Mouse (Mus musculus) MEL (cell line): ENCODE measurements around the gene Cdkal1. TPM values are rescaled to one million over a fixed set of nuclear protein-coding genes. Genes with fewer than 3 reads are reported as not detected.

Experiments used
- DNase-seq: peaks from one replicate; pipeline ENCODE4 v3.0.0; 2011; ENCODE audit warnings: low read depth, low spot score
- H3K27ac ChIP-seq: 2 replicates; pipeline ENCODE4 v1.5.1; 2012; ENCODE audit warnings: low read depth, mild to moderate bottlenecking, control low read depth, low read length, moderate library complexity; ENCODE audit not compliant: control insufficient read depth
- H3K27me3 ChIP-seq, 2 experiments: fragments of 150-350 bp in 1 of 2; sonication (generic) in 1 of 2; 2 replicates each; pipeline ENCODE4 v1.6.1; 2012; ENCODE audit warnings: low read length in 2 of 2, mild to moderate bottlenecking in 2 of 2, improper control_type of control experiment in 1 of 2, moderate library complexity in 1 of 2; ENCODE audit not compliant: insufficient read depth in 2 of 2, control insufficient read depth in 1 of 2
- H3K36me3 ChIP-seq, 2 experiments: 2 replicates each; pipeline ENCODE4 v1.6.1; 2012 to 2014; ENCODE audit warnings: low read length in 2 of 2, improper control_type of control experiment in 1 of 2, inconsistent platforms in 1 of 2, mild to moderate bottlenecking in 1 of 2; ENCODE audit not compliant: insufficient read depth in 2 of 2, control insufficient read depth in 1 of 2
- H3K4me1 ChIP-seq, 2 experiments: fragments of 150-350 bp in 1 of 2; sonication (generic) in 1 of 2; 2 replicates each; pipeline ENCODE4 v1.6.1; 2012; ENCODE audit warnings: low read length in 2 of 2, improper control_type of control experiment in 1 of 2, mild to moderate bottlenecking in 1 of 2; ENCODE audit not compliant: insufficient read depth in 2 of 2, control insufficient read depth in 1 of 2
- H3K4me3 ChIP-seq, 2 experiments: fragments of 150-350 bp in 1 of 2; sonication (generic) in 1 of 2; 2 replicates each; pipeline ENCODE4 v1.5.1; 2012; ENCODE audit warnings: low read depth in 2 of 2, low read length in 2 of 2, mild to moderate bottlenecking in 2 of 2, moderate library complexity in 2 of 2, control low read depth in 1 of 2, improper control_type of control experiment in 1 of 2; ENCODE audit not compliant: control insufficient read depth in 1 of 2, insufficient read depth in 1 of 2
- H3K79me2 ChIP-seq: 2 replicates; pipeline ENCODE4 v1.6.1; 2012; ENCODE audit warnings: mild to moderate bottlenecking, low read length, moderate library complexity; ENCODE audit not compliant: control insufficient read depth, poor library complexity, insufficient read depth
- H3K9ac ChIP-seq: 2 replicates; pipeline ENCODE4 v1.6.1; 2012; ENCODE audit warnings: low read depth, mild to moderate bottlenecking, control low read depth, low read length, moderate library complexity; ENCODE audit not compliant: control insufficient read depth, poor library complexity, severe bottlenecking
- H3K9me3 ChIP-seq: fragments of 150-350 bp; sonication (generic); replicated peaks from 2 replicates; pipeline ENCODE4 v1.6.1; 2012; ENCODE audit warnings: mild to moderate bottlenecking, low read length, improper control_type of control experiment, moderate library complexity; ENCODE audit not compliant: insufficient read depth
- BHLHE40 ChIP-seq: IDR thresholded peaks from 2 replicates; pipeline ENCODE4 v1.6.1; 2012; ENCODE audit warnings: low read depth, mild to moderate bottlenecking, inconsistent platforms, low read length, improper control_type of control experiment, borderline replicate concordance
- CHD1 ChIP-seq: IDR thresholded peaks from 2 replicates; pipeline ENCODE4 v1.6.1; 2012; ENCODE audit warnings: low read depth, mild to moderate bottlenecking, inconsistent platforms, low read length, improper control_type of control experiment
- CHD2 ChIP-seq: IDR thresholded peaks from 2 replicates; pipeline ENCODE4 v1.6.1; 2011; ENCODE audit warnings: low read length, improper control_type of control experiment
- CTCF ChIP-seq, 3 experiments: IDR thresholded peaks in 2 of 3; conservative IDR thresholded peaks in 1 of 3; 2 replicates each; pipeline ENCODE4 v1.5.1; 2011 to 2012; ENCODE audit warnings: low read length in 3 of 3, low read depth in 2 of 3, mild to moderate bottlenecking in 2 of 3, improper control_type of control experiment in 1 of 3, inconsistent platforms in 1 of 3, mixed read lengths in 1 of 3, moderate library complexity in 1 of 3; ENCODE audit not compliant: control insufficient read depth in 1 of 3, insufficient read depth in 1 of 3, poor library complexity in 1 of 3, severe bottlenecking in 1 of 3
- E2F4 ChIP-seq: IDR thresholded peaks from 2 replicates; pipeline ENCODE4 v1.6.1; 2011; ENCODE audit warnings: low read depth, low read length, improper control_type of control experiment, borderline replicate concordance
- EP300 ChIP-seq, 2 experiments: IDR thresholded peaks; 2 replicates each; pipeline ENCODE4 v1.6.1; 2011; ENCODE audit warnings: improper control_type of control experiment in 2 of 2, low read length in 2 of 2, low read depth in 1 of 2, mild to moderate bottlenecking in 1 of 2
- ETS1 ChIP-seq: IDR thresholded peaks from 2 replicates; pipeline ENCODE4 v1.6.1; 2012; ENCODE audit warnings: low read depth, mild to moderate bottlenecking, inconsistent platforms, low read length, improper control_type of control experiment, moderate library complexity
- GABPA ChIP-seq: IDR thresholded peaks from 2 replicates; pipeline ENCODE4 v1.6.1; 2012; ENCODE audit warnings: low read depth, mild to moderate bottlenecking, inconsistent platforms, low read length, improper control_type of control experiment, moderate library complexity
- GATA1 ChIP-seq: IDR thresholded peaks from 2 replicates; pipeline ENCODE4 v1.6.1; 2011; ENCODE audit warnings: low read depth, low read length, improper control_type of control experiment
- HCFC1 ChIP-seq: IDR thresholded peaks from 2 replicates; pipeline ENCODE4 v1.6.1; 2012; ENCODE audit warnings: low read depth, mild to moderate bottlenecking, inconsistent platforms, low read length, improper control_type of control experiment, moderate library complexity
- JUND ChIP-seq: IDR thresholded peaks from 2 replicates; pipeline ENCODE4 v1.6.1; 2011; ENCODE audit warnings: low read depth, mild to moderate bottlenecking, improper control_type of control experiment, low read length
- KAT2A ChIP-seq: conservative IDR thresholded peaks from 2 replicates; pipeline ENCODE4 v1.6.1; 2012; ENCODE audit warnings: low read depth, low read length, improper control_type of control experiment, inconsistent platforms
- MAFK ChIP-seq: IDR thresholded peaks from 2 replicates; pipeline ENCODE4 v1.6.1; 2011; ENCODE audit warnings: low read depth, mild to moderate bottlenecking, low read length, improper control_type of control experiment, borderline replicate concordance
- MAX ChIP-seq: IDR thresholded peaks from 2 replicates; pipeline ENCODE4 v1.6.1; 2011; ENCODE audit warnings: low read length, improper control_type of control experiment
- MEF2A ChIP-seq: IDR thresholded peaks from 2 replicates; pipeline ENCODE4 v1.6.1; 2014; ENCODE audit warnings: low read depth, mild to moderate bottlenecking, inconsistent platforms, low read length, improper control_type of control experiment; ENCODE audit not compliant: poor library complexity, insufficient replicate concordance, severe bottlenecking; ENCODE audit errors: extremely low read depth
- MXI1 ChIP-seq: IDR thresholded peaks from 2 replicates; pipeline ENCODE4 v1.6.1; 2011; ENCODE audit warnings: mild to moderate bottlenecking, low read depth, low read length, improper control_type of control experiment
- MYB ChIP-seq: IDR thresholded peaks from 2 replicates; pipeline ENCODE4 v1.6.1; 2011; ENCODE audit warnings: mild to moderate bottlenecking, low read depth, low read length, improper control_type of control experiment
- MYC ChIP-seq: IDR thresholded peaks from 2 replicates; pipeline ENCODE4 v1.6.1; 2011; ENCODE audit warnings: low read depth, mild to moderate bottlenecking, low read length, improper control_type of control experiment, moderate library complexity
- NELFE ChIP-seq: IDR thresholded peaks from 2 replicates; pipeline ENCODE4 v1.6.1; 2011; ENCODE audit warnings: low read depth, low read length, improper control_type of control experiment
- NRF1 ChIP-seq: IDR thresholded peaks from 2 replicates; pipeline ENCODE4 v1.6.1; 2014; ENCODE audit warnings: low read depth, mild to moderate bottlenecking, inconsistent platforms, low read length, improper control_type of control experiment, moderate library complexity; ENCODE audit not compliant: poor library complexity, insufficient read depth, severe bottlenecking
- POLR2A ChIP-seq, 2 experiments: IDR thresholded peaks; 2 replicates each; pipeline ENCODE4 v1.6.1; 2011 to 2012; ENCODE audit warnings: low read length in 2 of 2, mild to moderate bottlenecking in 2 of 2, control low read depth in 1 of 2, improper control_type of control experiment in 1 of 2, low read depth in 1 of 2, moderate library complexity in 1 of 2; ENCODE audit not compliant: control insufficient read depth in 1 of 2, insufficient read depth in 1 of 2, poor library complexity in 1 of 2
- POLR2AphosphoS2 ChIP-seq: IDR thresholded peaks from 2 replicates; pipeline ENCODE4 v1.6.1; 2011; ENCODE audit warnings: low read length, improper control_type of control experiment
- POLR2AphosphoS5 ChIP-seq: IDR thresholded peaks from 2 replicates; pipeline ENCODE4 v1.6.1; 2012; ENCODE audit warnings: low read depth, borderline replicate concordance, mild to moderate bottlenecking, inconsistent platforms, low read length, moderate library complexity, mixed read lengths
- RAD21 ChIP-seq: IDR thresholded peaks from 2 replicates; pipeline ENCODE4 v1.6.1; 2011; ENCODE audit warnings: mild to moderate bottlenecking, low read depth, low read length, improper control_type of control experiment
- RCOR1 ChIP-seq: IDR thresholded peaks from 2 replicates; pipeline ENCODE4 v1.6.1; 2012; ENCODE audit warnings: low read depth, mild to moderate bottlenecking, inconsistent platforms, low read length, improper control_type of control experiment
- SMC3 ChIP-seq: IDR thresholded peaks from 2 replicates; pipeline ENCODE4 v1.6.1; 2011; ENCODE audit warnings: low read depth, low read length, improper control_type of control experiment
- TAL1 ChIP-seq: IDR thresholded peaks from 2 replicates; pipeline ENCODE4 v1.6.1; 2012; ENCODE audit warnings: mild to moderate bottlenecking, inconsistent platforms, low read length, moderate library complexity, mixed read lengths
- TBP ChIP-seq: IDR thresholded peaks from 2 replicates; pipeline ENCODE4 v1.8.0; 2011; ENCODE audit warnings: low read depth, low read length, improper control_type of control experiment
- TCF12 ChIP-seq: IDR thresholded peaks from 2 replicates; pipeline ENCODE4 v1.6.1; 2014; ENCODE audit warnings: low read depth, mild to moderate bottlenecking, inconsistent platforms, low read length, improper control_type of control experiment, moderate library complexity
- UBTF ChIP-seq: IDR thresholded peaks from 2 replicates; pipeline ENCODE4 v1.6.1; 2012; ENCODE audit warnings: low read depth, mild to moderate bottlenecking, inconsistent platforms, low read length, improper control_type of control experiment, moderate library complexity, borderline replicate concordance; ENCODE audit not compliant: insufficient read depth
- USF1 ChIP-seq: IDR thresholded peaks from 2 replicates; pipeline ENCODE4 v1.6.1; 2014; ENCODE audit warnings: low read depth, mild to moderate bottlenecking, inconsistent platforms, low read length, improper control_type of control experiment, moderate library complexity
- USF2 ChIP-seq, 2 experiments: IDR thresholded peaks; 2 replicates each; pipeline ENCODE4 v1.6.1; 2011 to 2012; ENCODE audit warnings: improper control_type of control experiment in 2 of 2, low read length in 2 of 2, borderline replicate concordance in 1 of 2, inconsistent platforms in 1 of 2, low read depth in 1 of 2, mild to moderate bottlenecking in 1 of 2; ENCODE audit not compliant: insufficient read depth in 1 of 2
- ZC3H11A ChIP-seq: IDR thresholded peaks from 2 replicates; pipeline ENCODE4 v1.6.1; 2012; ENCODE audit warnings: low read depth, mild to moderate bottlenecking, inconsistent platforms, low read length, improper control_type of control experiment
- ZKSCAN1 ChIP-seq: IDR thresholded peaks from 2 replicates; pipeline ENCODE4 v1.6.1; 2012; ENCODE audit warnings: low read depth, mild to moderate bottlenecking, inconsistent platforms, low read length, improper control_type of control experiment, moderate library complexity
- ZMIZ1 ChIP-seq: IDR thresholded peaks from 2 replicates; pipeline ENCODE4 v1.6.1; 2012; ENCODE audit warnings: low read depth, mild to moderate bottlenecking, inconsistent platforms, low read length, improper control_type of control experiment, moderate library complexity
- ZNF384 ChIP-seq: IDR thresholded peaks from 2 replicates; pipeline ENCODE4 v1.6.1; 2012; ENCODE audit warnings: low read depth, mild to moderate bottlenecking, inconsistent platforms, low read length, improper control_type of control experiment
- polyA plus RNA-seq, 2 experiments: library from polyadenylated mRNA; stranded (reverse) in 1 of 2; unstranded in 1 of 2; fragments of >175 nt in 1 of 2; fragments of >200 nt in 1 of 2; gene quantifications; 2 replicates each; pipeline versions ENCODE4 v1.2.1 to v1.2.4; 2012; ENCODE audit warnings: low replicate concordance in 2 of 2, low read depth in 1 of 2; ENCODE audit not compliant: insufficient read length in 2 of 2, insufficient read depth in 1 of 2, missing spikeins in 1 of 2
- total RNA-seq: library from RNA; depleted of rRNA; stranded (reverse); fragments of 300-350 nt; gene quantifications from 2 replicates; pipeline ENCODE4 v1.2.3, GENCODE M21; 2012

Cdkal1 gene
- total and polyA plus RNA-seq, 3 experiments: 10.6 to 11.0 TPM; not detected in 1

GRCm38 (mm10) chr13:29430919-29431318, 424.6 kb downstream of the Cdkal1 start:
- Histone ChIP-seq H3K4me1 (peaks cover 0 to 3% of the 10 kb centered on the region in 2 experiments; a peak in 1 of 4 replicates), H3K4me3 (peak overlapping the region in 1 of 2 experiments; percentile 39; a peak in 2 of 4 replicates), H3K27me3 (no peaks in the 10 kb centered on the region), H3K79me2 (no peaks in the 10 kb centered on the region), H3K9ac (peak overlapping the region; percentile 45), H3K36me3 (peaks cover 0 to 3% of the 10 kb centered on the region in 2 experiments; a peak in 2 of 4 replicates), H3K9me3 (no peaks in the 10 kb centered on the region), H3K27ac (no peak overlapping the region)
- DNase-seq: peak; percentile 87
- 0 out of 2 replicates have a peak, but pooled peaks have one; percentile 13 for TF ChIP-seq TBP
- no peak for TF ChIP-seq ZKSCAN1
- no peak for TF ChIP-seq MEF2A
- TF ChIP-seq MYB: 0 out of 2 replicates have a peak, but pooled peaks have one; percentile 38
- TF ChIP-seq SMC3: peak; percentile 38
- TF ChIP-seq MYC: peak; percentile 78; the same call in 1 of the 2 replicates
- TF ChIP-seq MAX: no peak
- TF ChIP-seq GATA1: no peak
- no peak for TF ChIP-seq ZNF384
- TF ChIP-seq KAT2A: no peak
- no peak for TF ChIP-seq GABPA
- TF ChIP-seq TCF12: 0 out of 2 replicates have a peak, but pooled peaks have one; percentile 19
- TF ChIP-seq POLR2AphosphoS5: no peak
- TF ChIP-seq NRF1: no peak
- TF ChIP-seq EP300 (IDR thresholded peaks at IDR 0.05; ENCODE audit: low read depth in 1 of 2, low read length in 2 of 2): peak in 1 of 2 experiments; percentile 27; a peak in 1 of 4 replicates
- TF ChIP-seq RCOR1: 0 out of 2 replicates have a peak, but pooled peaks have one; percentile 10
- TF ChIP-seq ZC3H11A: 0 out of 2 replicates have a peak, but pooled peaks have one; percentile 15
- TF ChIP-seq CHD2: no peak
- TF ChIP-seq ETS1: peak; percentile 30; the same call in 1 of the 2 replicates
- TF ChIP-seq JUND: no peak
- TF ChIP-seq CTCF (IDR thresholded peaks at IDR 0.05 in 2 of 3, conservative IDR thresholded peaks at IDR 0.05 in 1 of 3; ENCODE audit: control insufficient read depth in 1 of 3, insufficient read depth in 1 of 3, low read depth in 2 of 3, low read length in 3 of 3, poor library complexity in 1 of 3, severe bottlenecking in 1 of 3): peak in 1 of 3 experiments; percentile 22; a peak in 1 of 6 replicates
- TF ChIP-seq HCFC1: peak; percentile 45; the same call in 1 of the 2 replicates
- peak; percentile 77 for TF ChIP-seq MXI1
- no peak for TF ChIP-seq USF2 (IDR thresholded peaks at IDR 0.05; ENCODE audit: borderline replicate concordance in 1 of 2, insufficient read depth in 1 of 2, low read depth in 1 of 2, low read length in 2 of 2)
- TF ChIP-seq E2F4: no peak
- TF ChIP-seq NELFE: peak; percentile 23; the same call in 1 of the 2 replicates
- TF ChIP-seq MAFK: no peak
- TF ChIP-seq ZMIZ1: no peak
- 0 out of 2 replicates have a peak, but pooled peaks have one; percentile 8 for TF ChIP-seq USF1
- no peak for TF ChIP-seq BHLHE40
- no peak for TF ChIP-seq CHD1
- TF ChIP-seq TAL1: no peak
- no peak for TF ChIP-seq UBTF
- no peak for TF ChIP-seq POLR2A (IDR thresholded peaks at IDR 0.05; ENCODE audit: control insufficient read depth in 1 of 2, insufficient read depth in 1 of 2, low read depth in 1 of 2, low read length in 2 of 2, poor library complexity in 1 of 2)
- TF ChIP-seq RAD21: peak; percentile 36
- TF ChIP-seq POLR2AphosphoS2: no peak
